Mouse (Mus musculus) limb, embryonic 14.5 days (tissue): ENCODE measurements around the gene Mfsd5. TPM values are rescaled to one million over a fixed set of nuclear protein-coding genes. Genes with fewer than 3 reads are reported as not detected.

Source experiments
- ATAC-seq: fragments of 200-750 bp; cut with Nextera tagmentation; 2 replicates; pipeline ENCODE4 v1.8.0; 2017; ENCODE audit warnings: low read depth, moderate number of reproducible peaks, moderate TSS enrichment; ENCODE audit not compliant: low FRiP score
- DNase-seq: peaks from one replicate; pipeline ENCODE4 v3.0.0-alpha.2; 2015; ENCODE audit warnings: low spot score
- H3K27ac ChIP-seq: fragments of 300-500 bp; sonication (generic); replicated peaks from 2 replicates; pipeline ENCODE4 v1.5.1; 2014; ENCODE audit warnings: low read depth, mild to moderate bottlenecking, low read length, moderate library complexity, mixed read lengths
- H3K27me3 ChIP-seq: fragments of 300-500 bp; sonication (generic); 2 replicates; pipeline ENCODE4 v1.6.1; 2014; ENCODE audit warnings: low read length, mixed read lengths; ENCODE audit not compliant: control insufficient read depth, insufficient read depth
- H3K36me3 ChIP-seq: fragments of 300-500 bp; sonication (generic); 2 replicates; pipeline ENCODE4 v1.6.1; 2014; ENCODE audit warnings: mild to moderate bottlenecking, low read length, moderate library complexity, mixed read lengths; ENCODE audit not compliant: control insufficient read depth, insufficient read depth
- H3K4me1 ChIP-seq: fragments of 300-500 bp; sonication (generic); 2 replicates; pipeline ENCODE4 v1.6.1; 2014; ENCODE audit warnings: antibody characterized with exemption, low read length, mixed read lengths; ENCODE audit not compliant: control insufficient read depth, insufficient read depth
- H3K4me2 ChIP-seq: fragments of 300-500 bp; sonication (generic); replicated peaks from 2 replicates; pipeline ENCODE4 v1.6.1; 2014; ENCODE audit warnings: low read depth, mild to moderate bottlenecking, low read length, moderate library complexity; ENCODE audit not compliant: severe bottlenecking
- H3K4me3 ChIP-seq: fragments of 300-500 bp; sonication (generic); replicated peaks from 2 replicates; pipeline ENCODE4 v1.5.1; 2014; ENCODE audit warnings: low read length
- H3K9ac ChIP-seq: fragments of 300-500 bp; sonication (generic); 2 replicates; pipeline ENCODE4 v1.6.1; 2014; ENCODE audit warnings: mild to moderate bottlenecking, low read depth, low read length, moderate library complexity; ENCODE audit not compliant: severe bottlenecking
- H3K9me3 ChIP-seq: fragments of 300-500 bp; sonication (generic); 2 replicates; pipeline ENCODE4 v1.6.1; 2016; ENCODE audit warnings: low read length; ENCODE audit not compliant: control insufficient read depth
- POLR2A ChIP-seq: fragments of 200-500 bp; IDR thresholded peaks from 2 replicates; pipeline ENCODE4 v1.8.0; 2012; ENCODE audit warnings: inconsistent platforms, mild to moderate bottlenecking, moderate library complexity, borderline replicate concordance; ENCODE audit not compliant: insufficient read depth, insufficient read length; ENCODE audit errors: extremely low read depth
- WGBS: fragments of 180-500 bp; shearing (Covaris S2); extraction: QIAGEN DNeasy Blood & Tissue Kit; methylation state at CpG from one replicate; pipeline ENCODE4 v1.1.7; 2014; 5-methylcytosine and 5-hydroxymethylcytosine counted together
- polyA plus RNA-seq, 2 experiments: library from polyadenylated mRNA; depleted of rRNA in 1 of 2; stranded (reverse) in 1 of 2; unstranded in 1 of 2; fragments of >200 nt; fragmentation: Nextera tagmentation in 1 of 2; extraction: Ambion mirVana in 1 of 2; gene quantifications; 2 replicates each; pipeline versions ENCODE4 v1.2.1 to v1.2.3; 2012 to 2014

Gene Mfsd5
- polyA plus RNA-seq (2012; rRNA removed) (55.6 and 76.8 TPM in 2 replicates), polyA plus RNA-seq (2014; fragmentation: Nextera tagmentation; extraction: Ambion mirVana) (77.7 and 82.1 TPM in 2 replicates)

GRCm38 (mm10) chr15:102279092-102279782 lies at the start of gene Mfsd5:
TSS of gene Mfsd5 (plus strand) at chr15:102279454.
- peak; percentile 96 for ATAC-seq
- H3K36me3 ChIP-seq: peaks cover 24% of the 10 kb centered on the region
- WGBS: 1% methylated on average over 46 of the region's 65 CpGs
- peak within 1 kb of the TSS; percentile 72 for H3K4me2 ChIP-seq
- peak within 1 kb of the TSS; percentile 70 for H3K9ac ChIP-seq
- no peaks in the 10 kb centered on the region for H3K27me3 ChIP-seq
- H3K9me3 ChIP-seq: no peaks in the 10 kb centered on the region
- peak; percentile 66; the same call in 1 of the 2 replicates for TF ChIP-seq POLR2A
- peak; percentile 92 for DNase-seq
- H3K4me1 ChIP-seq: peaks cover 11% of the 10 kb centered on the region; the same call in 1 of the 2 replicates
- peak within 1 kb of the TSS; percentile 70 for H3K4me3 ChIP-seq
- peak within 1 kb of the TSS; percentile 67 for H3K27ac ChIP-seq

- Histone ChIP-seq H3K4me1 (0 out of 2 replicates have a peak, but pooled peaks cover 3% of the 10 kb centered on the region), H3K9ac (no peak overlapping the region), H3K27me3 (no peaks in the 10 kb centered on the region), H3K4me3 (no peak overlapping the region), H3K36me3 (peaks cover 17% of the 10 kb centered on the region), H3K9me3 (no peaks in the 10 kb centered on the region), H3K4me2 (no peak overlapping the region), H3K27ac (no peak overlapping the region)
- no peak for DNase-seq
- 75% methylated on average over 17 of the region's 17 CpGs for WGBS
- ATAC-seq: no peak
- no peak for TF ChIP-seq POLR2A
Observed at GRCm38 (mm10) chr15:102230408-102231321, 48.6 kb upstream of the Mfsd5 start.

GRCm38 (mm10) chr15:102231748-102232147 lies 47.5 kb upstream of the Mfsd5 start, which contains the start of gene Itgb7:
TSS of gene Itgb7 (minus strand) at chr15:102231944.
- 0 out of 2 replicates have a peak, but pooled peaks cover 3% of the 10 kb centered on the region for H3K4me1 ChIP-seq
- H3K27ac ChIP-seq: no peak within 1 kb of the TSS
- WGBS: 35% methylated on average over 6 of the region's 6 CpGs
- no peak within 1 kb of the TSS for H3K9ac ChIP-seq
- H3K27me3 ChIP-seq: no peaks in the 10 kb centered on the region
- no peak within 1 kb of the TSS for H3K4me3 ChIP-seq
- H3K9me3 ChIP-seq: no peaks in the 10 kb centered on the region
- H3K36me3 ChIP-seq: peaks cover 28% of the 10 kb centered on the region
- ATAC-seq: no peak
- no peak for DNase-seq
- no peak for TF ChIP-seq POLR2A
- no peak within 1 kb of the TSS for H3K4me2 ChIP-seq

- Histone ChIP-seq H3K9me3 (no peaks in the 10 kb centered on the region), H3K27ac (no peak overlapping the region), H3K9ac (no peak overlapping the region), H3K27me3 (no peaks in the 10 kb centered on the region), H3K4me2 (no peak overlapping the region), H3K4me3 (no peak overlapping the region), H3K4me1 (0 out of 2 replicates have a peak, but pooled peaks cover 3% of the 10 kb centered on the region), H3K36me3 (peaks cover 38% of the 10 kb centered on the region)
- WGBS: 48% methylated on average over 7 of the region's 7 CpGs
- no peak for TF ChIP-seq POLR2A
- DNase-seq (no peak), ATAC-seq (no peak)
Observed at GRCm38 (mm10) chr15:102232764-102233163, 46.5 kb upstream of the Mfsd5 start.

- peaks cover 50% of the 10 kb centered on the region for H3K36me3 ChIP-seq
- no peak for TF ChIP-seq POLR2A
Observed at GRCm38 (mm10) chr15:102233896-102234295, 45.4 kb upstream of the Mfsd5 start.

More at GRCm38 (mm10) chr15:102233896-102234295, 45.4 kb upstream of the Mfsd5 start:
- Histone ChIP-seq H3K9ac (no peak overlapping the region), H3K27ac (no peak overlapping the region), H3K4me1 (0 out of 2 replicates have a peak, but pooled peaks cover 3% of the 10 kb centered on the region), H3K9me3 (no peaks in the 10 kb centered on the region), H3K27me3 (no peaks in the 10 kb centered on the region), H3K4me3 (no peak overlapping the region), H3K4me2 (no peak overlapping the region)
- ATAC-seq (no peak), DNase-seq (no peak)
- 0% methylated on average over 1 of the region's 2 CpGs for WGBS
